Mouse (Mus musculus): ENCODE data around the gene Dcun1d2.

DNA sequence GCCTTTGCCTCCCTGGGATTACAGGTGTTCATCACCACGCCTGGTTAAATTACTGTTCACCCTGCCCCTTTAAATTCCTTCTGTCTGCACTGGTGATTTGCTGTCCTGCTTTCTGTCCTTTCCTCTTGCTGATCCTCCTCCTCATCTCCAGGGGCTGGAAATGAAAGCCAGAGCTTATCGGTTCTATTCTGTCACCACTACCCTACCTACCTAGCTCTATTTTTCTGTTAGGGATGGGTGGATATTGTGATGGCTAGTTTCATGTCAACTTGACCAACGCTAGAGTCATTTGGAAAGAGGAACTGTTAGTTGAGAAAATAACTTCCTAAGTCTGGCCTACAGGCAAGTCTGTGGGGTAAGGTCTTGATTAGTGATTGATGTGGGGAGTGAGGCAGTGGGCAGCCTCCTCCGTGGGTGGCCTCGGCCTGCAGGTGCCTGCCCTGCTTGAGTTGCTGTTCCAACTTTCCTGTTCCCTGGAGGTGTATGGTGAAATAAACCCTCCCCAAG lies 10.9 kb downstream of the Dcun1d2 start:
- no peak for TF ChIP-seq GATA1 (IDR thresholded peaks at IDR 0.05; ENCODE audit: borderline replicate concordance, low read length)
- no peak for TF ChIP-seq FLI1 (IDR thresholded peaks at IDR 0.05; ENCODE audit: low read length)

Measured in megakaryocyte, embryonic 14.5 days (primary cell).